Mouse (Mus musculus): ENCODE data around the gene Stk32c. TPM values are rescaled to one million over a fixed set of nuclear protein-coding genes. Genes with fewer than 3 reads are reported as not detected.

Gene Stk32c
- total RNA-seq, 4 experiments from 2014 or later: 0.13 to 0.20 TPM; not detected in 2

Other genes with a start within 250 kb of the Stk32c start
- gene Dpysl4, start 127.3 kb downstream of the Stk32c start, total RNA-seq (2022): under 1 TPM in 2 of 4 experiments, not detected in 2; 0.11 to 0.12 TPM
- 1 to 10 TPM; 1.2 to 2.8 (median 2.2) TPM for gene Lrrc27, start 319 bp downstream of the Stk32c start, total RNA-seq (2022)
- gene Pwwp2b, start 35.2 kb upstream of the Stk32c start, total RNA-seq (2022): 1 to 10 TPM; 3.6 to 5.5 (median 3.6) TPM
- gene Inpp5a, start 175.8 kb upstream of the Stk32c start, total RNA-seq (2022): 10 to 100 TPM; 74.7 to 91.2 (median 87.5) TPM